Mouse (Mus musculus) midbrain, embryonic 11.5 days (tissue): ENCODE measurements around the gene 4930595D18Rik. TPM values are rescaled to one million over a fixed set of nuclear protein-coding genes. Genes with fewer than 3 reads are reported as not detected.

ENCODE experiments used
- ATAC-seq: fragments of 200-750 bp; cut with Nextera tagmentation; 2 replicates; pipeline ENCODE4 v1.8.0; 2017; ENCODE audit warnings: moderate TSS enrichment, moderate library complexity; ENCODE audit not compliant: low FRiP score
- DNase-seq: peaks from one replicate; pipeline ENCODE4 v3.0.0; 2015; ENCODE audit warnings: low spot score; ENCODE audit errors: missing footprints
- H3K27ac ChIP-seq: fragments of 300-500 bp; sonication (generic); 2 replicates; pipeline ENCODE4 v1.5.1; 2014; ENCODE audit warnings: low read depth, low read length
- H3K27me3 ChIP-seq: fragments of 300-500 bp; sonication (generic); 2 replicates; pipeline ENCODE4 v1.6.1; 2014; ENCODE audit warnings: mild to moderate bottlenecking, low read length, moderate library complexity, mixed read lengths; ENCODE audit not compliant: control insufficient read depth, insufficient read depth
- H3K36me3 ChIP-seq: fragments of 300-500 bp; sonication (generic); 2 replicates; pipeline ENCODE4 v1.6.1; 2014; ENCODE audit warnings: mild to moderate bottlenecking, low read length, moderate library complexity, mixed read lengths; ENCODE audit not compliant: control insufficient read depth, insufficient read depth
- H3K4me1 ChIP-seq: fragments of 300-500 bp; sonication (generic); 2 replicates; pipeline ENCODE4 v1.6.1; 2014; ENCODE audit warnings: low read length; ENCODE audit not compliant: control insufficient read depth, insufficient read depth
- H3K4me2 ChIP-seq: fragments of 300-500 bp; sonication (generic); 2 replicates; pipeline ENCODE4 v1.6.1; 2014; ENCODE audit warnings: mild to moderate bottlenecking, moderate library complexity
- H3K4me3 ChIP-seq: fragments of 300-500 bp; sonication (generic); 2 replicates; pipeline ENCODE4 v1.5.1; 2014; ENCODE audit warnings: low read depth, low read length
- H3K9ac ChIP-seq: fragments of 300-500 bp; sonication (generic); 2 replicates; pipeline ENCODE4 v1.6.1; 2014; ENCODE audit warnings: low read length
- H3K9me3 ChIP-seq: fragments of 300-500 bp; sonication (generic); 2 replicates; pipeline ENCODE4 v1.6.1; 2016; ENCODE audit warnings: low read length; ENCODE audit not compliant: control insufficient read depth
- WGBS: fragments of 180-500 bp; shearing (Covaris S2); extraction: QIAGEN DNeasy Blood & Tissue Kit; methylation state at CpG from one replicate; pipeline ENCODE4 v1.1.7; 2014; 5-methylcytosine and 5-hydroxymethylcytosine counted together
- polyA plus RNA-seq: library from polyadenylated mRNA; unstranded; fragments of >200 nt; fragmentation: Nextera tagmentation; extraction: Ambion mirVana; gene quantifications from 2 replicates; pipeline ENCODE4 v1.2.1, GENCODE M21; 2014

The 4930595D18Rik gene
- polyA plus RNA-seq, 1 experiment from 2014 or later, result not detected

DNA sequence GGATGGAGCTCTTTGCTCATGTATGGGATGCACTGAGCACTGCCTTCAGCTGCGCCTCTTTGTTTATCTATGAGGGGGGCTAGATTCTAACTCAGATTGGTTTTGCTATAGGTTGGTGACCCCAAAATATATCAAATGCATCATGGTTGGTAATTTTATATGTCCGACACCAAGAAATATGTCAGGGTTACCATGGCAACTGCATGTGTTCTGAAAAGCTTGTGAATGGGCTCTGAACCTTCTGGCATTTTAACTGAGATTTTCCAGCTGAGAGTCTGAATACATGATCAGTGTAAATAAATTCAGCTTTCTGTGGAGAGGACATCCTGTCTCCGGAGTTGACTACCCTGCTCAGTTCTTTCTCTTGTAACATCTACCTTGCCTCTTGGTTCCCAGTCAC is 19.7 kb upstream of the 4930595D18Rik start:
- Histone ChIP-seq H3K36me3 (no peaks in the 10 kb centered on the region), H3K4me3 (no peak overlapping the region), H3K4me1 (no peaks in the 10 kb centered on the region), H3K4me2 (no peak overlapping the region), H3K9me3 (no peaks in the 10 kb centered on the region), H3K27me3 (no peaks in the 10 kb centered on the region), H3K9ac (no peak overlapping the region), H3K27ac (no peak overlapping the region)
- no peak for ATAC-seq
- WGBS, result 63% methylated on average over 3 of the region's 3 CpGs
- no peak for DNase-seq

DNA sequence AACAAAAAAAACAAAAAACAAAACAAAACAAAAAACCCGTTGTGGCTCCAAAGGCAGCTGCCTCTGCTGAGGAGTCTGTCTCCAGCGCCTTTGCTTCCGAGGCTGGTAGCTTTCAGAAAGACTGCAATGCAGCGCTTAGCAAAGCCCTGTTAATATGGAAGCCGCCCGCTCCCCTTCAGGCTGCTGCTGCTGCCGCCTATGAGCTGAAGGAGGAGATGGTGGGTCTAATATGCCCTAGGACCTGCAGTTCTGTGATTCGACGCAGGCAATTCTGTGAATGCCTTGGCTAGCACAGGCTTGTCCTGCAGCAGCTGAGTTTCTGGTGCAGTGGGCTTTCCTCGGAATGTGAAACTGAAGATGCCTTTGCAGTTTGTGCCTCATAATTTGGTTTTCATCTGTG is 18.8 kb upstream of the 4930595D18Rik start:
- H3K4me1 ChIP-seq, result no peaks in the 10 kb centered on the region
- no peak overlapping the region for H3K4me3 ChIP-seq
- H3K36me3 ChIP-seq, result no peaks in the 10 kb centered on the region
- no peak overlapping the region for H3K27ac ChIP-seq
- H3K4me2 ChIP-seq, result no peak overlapping the region
- WGBS, result 69% methylated on average over 10 of the region's 10 CpGs
- H3K27me3 ChIP-seq, result no peaks in the 10 kb centered on the region
- H3K9ac ChIP-seq, result no peak overlapping the region
- ATAC-seq (no peak), DNase-seq (no peak)
- no peaks in the 10 kb centered on the region for H3K9me3 ChIP-seq

DNA sequence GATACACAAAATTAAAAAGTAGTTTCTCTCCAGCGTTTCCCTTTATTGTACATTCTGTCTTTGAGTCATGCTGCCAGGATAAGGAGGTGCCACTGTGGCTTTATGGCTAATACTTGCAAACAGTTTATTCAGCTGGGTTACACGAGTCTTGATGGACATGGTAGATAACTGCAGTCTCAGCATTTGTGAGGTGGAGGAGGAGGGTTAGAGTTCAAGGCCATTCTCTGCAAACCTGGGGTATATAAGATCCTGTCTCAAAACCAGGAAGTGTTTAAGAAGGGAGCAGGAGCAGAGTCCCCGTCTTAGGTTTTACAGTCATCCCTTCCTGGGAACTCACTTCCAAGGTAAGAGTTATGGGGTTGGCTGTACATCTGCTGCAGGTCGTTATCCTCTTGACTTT is 12.3 kb upstream of the 4930595D18Rik start:
- H3K36me3 ChIP-seq, result no peaks in the 10 kb centered on the region
- H3K4me1 ChIP-seq, result peaks cover 10% of the 10 kb centered on the region
- H3K4me2 ChIP-seq, result no peak overlapping the region
- H3K9ac ChIP-seq, result no peak overlapping the region
- DNase-seq, result no peak
- no peaks in the 10 kb centered on the region for H3K9me3 ChIP-seq
- no peaks in the 10 kb centered on the region for H3K27me3 ChIP-seq
- no peak for ATAC-seq
- no peak overlapping the region for H3K27ac ChIP-seq
- WGBS, result 87% methylated on average over 4 of the region's 4 CpGs
- no peak overlapping the region for H3K4me3 ChIP-seq

DNA sequence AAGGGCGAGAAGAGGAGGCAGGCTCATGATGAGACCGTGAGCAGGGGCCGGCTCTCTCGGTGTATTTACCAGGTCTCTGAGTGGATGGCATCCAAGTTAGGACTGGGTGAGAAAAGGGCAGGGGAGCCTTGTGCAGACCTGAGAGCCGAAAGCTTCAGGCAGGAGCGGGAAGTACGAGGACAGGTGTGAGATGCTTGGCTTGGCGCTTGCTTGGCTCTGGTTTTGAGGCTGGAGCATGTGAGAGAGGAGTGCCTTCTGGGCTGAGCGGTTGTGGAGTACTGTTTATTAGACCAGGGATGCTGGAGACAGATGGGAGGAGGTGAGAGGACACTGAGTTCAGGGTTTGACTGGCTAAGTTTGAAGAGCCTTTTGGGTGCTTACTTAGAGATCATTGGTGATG is 9.0 kb upstream of the 4930595D18Rik start:
- H3K4me1 ChIP-seq, result peaks cover 10% of the 10 kb centered on the region
- no peak for DNase-seq
- peak overlapping the region; percentile 18; the same call in 1 of the 2 replicates for H3K9ac ChIP-seq
- no peak for ATAC-seq
- no peaks in the 10 kb centered on the region for H3K27me3 ChIP-seq
- H3K27ac ChIP-seq, result no peak overlapping the region
- no peaks in the 10 kb centered on the region for H3K36me3 ChIP-seq
- 84% methylated on average over 9 of the region's 9 CpGs for WGBS
- H3K4me2 ChIP-seq, result no peak overlapping the region
- no peaks in the 10 kb centered on the region for H3K9me3 ChIP-seq
- no peak overlapping the region for H3K4me3 ChIP-seq

DNA sequence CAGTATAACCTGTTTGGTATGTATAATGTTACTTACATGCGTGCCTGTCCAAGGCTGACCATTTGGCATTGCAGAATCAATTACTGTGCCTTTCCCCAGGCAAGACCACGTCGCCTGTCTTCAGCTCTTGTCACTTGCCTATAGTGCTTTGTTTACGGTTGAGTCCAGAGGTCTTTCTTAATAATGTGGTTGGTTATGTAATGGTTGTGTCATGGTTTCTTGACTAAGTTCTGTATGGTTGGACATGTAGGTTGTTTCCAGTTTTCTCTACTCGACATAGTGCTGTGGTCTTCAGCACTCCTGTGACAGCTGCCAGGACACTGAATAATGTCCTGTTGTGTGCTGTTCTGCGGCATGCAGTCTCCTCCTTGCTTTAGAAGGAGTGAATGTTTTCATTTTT is 8.5 kb upstream of the 4930595D18Rik start:
- no peaks in the 10 kb centered on the region for H3K9me3 ChIP-seq
- WGBS, result 89% methylated on average over 6 of the region's 6 CpGs
- DNase-seq, result no peak
- peaks cover 10% of the 10 kb centered on the region for H3K4me1 ChIP-seq
- H3K27ac ChIP-seq, result no peak overlapping the region
- no peak overlapping the region for H3K9ac ChIP-seq
- H3K27me3 ChIP-seq, result no peaks in the 10 kb centered on the region
- no peaks in the 10 kb centered on the region for H3K36me3 ChIP-seq
- ATAC-seq, result no peak
- no peak overlapping the region for H3K4me2 ChIP-seq
- H3K4me3 ChIP-seq, result no peak overlapping the region

DNA sequence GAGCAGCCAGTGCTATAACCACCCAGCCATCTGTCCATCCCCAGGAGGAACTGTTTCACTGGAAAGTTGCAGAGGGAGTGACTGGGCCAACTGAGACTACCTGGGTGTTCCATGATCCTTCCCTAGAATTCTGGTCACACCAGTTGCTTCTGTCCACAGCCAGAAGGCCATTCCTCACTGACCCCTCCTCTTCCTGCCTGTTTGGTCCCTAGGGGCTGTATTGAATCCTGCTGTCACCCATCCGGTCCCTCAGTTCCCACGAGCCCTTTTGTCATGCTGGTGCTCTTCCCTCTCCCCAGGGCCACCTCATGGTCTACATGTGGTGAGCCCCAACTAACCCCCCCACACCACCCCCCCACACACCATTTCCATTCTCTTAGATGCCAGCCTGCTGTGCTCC is 6.6 kb upstream of the 4930595D18Rik start:
- Histone ChIP-seq H3K27ac (no peak overlapping the region), H3K4me3 (no peak overlapping the region), H3K9me3 (no peaks in the 10 kb centered on the region), H3K27me3 (no peaks in the 10 kb centered on the region), H3K9ac (no peak overlapping the region), H3K36me3 (no peaks in the 10 kb centered on the region), H3K4me1 (peaks cover 10% of the 10 kb centered on the region), H3K4me2 (no peak overlapping the region)
- WGBS, result 69% methylated on average over 2 of the region's 2 CpGs
- peak; percentile 8 for DNase-seq
- ATAC-seq, result no peak

DNA sequence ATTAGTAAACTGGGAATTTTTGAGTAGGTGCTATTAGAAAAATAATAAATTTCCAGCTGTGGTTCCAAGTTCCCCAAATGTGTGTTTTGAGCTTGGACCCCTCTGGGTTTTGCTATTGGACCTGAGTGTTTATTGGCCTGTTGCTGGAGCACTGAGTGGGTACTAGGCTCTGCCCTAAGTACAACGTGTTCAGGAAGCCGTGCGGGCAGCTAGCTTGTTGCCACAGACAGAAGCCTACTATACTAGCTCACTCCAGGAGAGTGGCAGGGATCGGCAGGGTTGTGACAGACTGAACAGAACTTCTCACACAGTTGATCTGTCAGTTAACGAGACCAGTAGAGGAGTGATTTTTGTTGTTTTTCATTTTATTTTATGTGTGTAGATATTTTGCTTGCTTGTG is 6.1 kb upstream of the 4930595D18Rik start:
- no peaks in the 10 kb centered on the region for H3K27me3 ChIP-seq
- no peak overlapping the region for H3K4me2 ChIP-seq
- H3K9ac ChIP-seq, result no peak overlapping the region
- no peak overlapping the region for H3K4me3 ChIP-seq
- ATAC-seq (no peak), DNase-seq (no peak)
- 86% methylated on average over 5 of the region's 5 CpGs for WGBS
- H3K36me3 ChIP-seq, result no peaks in the 10 kb centered on the region
- peaks cover 10% of the 10 kb centered on the region for H3K4me1 ChIP-seq
- no peak overlapping the region for H3K27ac ChIP-seq
- no peaks in the 10 kb centered on the region for H3K9me3 ChIP-seq

DNA sequence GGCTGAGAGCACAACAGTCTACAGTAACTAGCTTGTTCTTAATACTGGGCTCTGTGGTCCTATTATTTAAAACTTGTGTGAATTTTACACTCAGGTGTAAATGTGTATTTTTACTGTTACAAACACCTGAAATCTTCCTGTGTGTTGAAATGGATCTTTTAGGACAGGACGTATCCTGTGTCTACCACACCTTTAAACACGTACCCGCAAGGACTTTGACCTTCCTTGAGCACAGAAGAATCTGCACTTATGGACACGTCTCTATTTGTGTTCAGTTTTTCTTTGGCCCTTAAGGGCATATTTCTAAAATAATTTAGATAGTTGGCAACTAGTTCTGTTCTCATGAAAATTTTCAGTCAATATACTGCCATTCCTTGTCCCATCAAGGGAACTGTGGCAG is 4.0 kb upstream of the 4930595D18Rik start:
- Histone ChIP-seq H3K4me3 (no peak overlapping the region), H3K9ac (no peak overlapping the region), H3K9me3 (no peaks in the 10 kb centered on the region), H3K36me3 (no peaks in the 10 kb centered on the region), H3K27me3 (no peaks in the 10 kb centered on the region), H3K27ac (no peak overlapping the region), H3K4me2 (no peak overlapping the region), H3K4me1 (peaks cover 2% of the 10 kb centered on the region)
- no peak for DNase-seq
- 96% methylated on average over 4 of the region's 4 CpGs for whole genome bisulfite sequencing
- no peak for ATAC-seq

DNA sequence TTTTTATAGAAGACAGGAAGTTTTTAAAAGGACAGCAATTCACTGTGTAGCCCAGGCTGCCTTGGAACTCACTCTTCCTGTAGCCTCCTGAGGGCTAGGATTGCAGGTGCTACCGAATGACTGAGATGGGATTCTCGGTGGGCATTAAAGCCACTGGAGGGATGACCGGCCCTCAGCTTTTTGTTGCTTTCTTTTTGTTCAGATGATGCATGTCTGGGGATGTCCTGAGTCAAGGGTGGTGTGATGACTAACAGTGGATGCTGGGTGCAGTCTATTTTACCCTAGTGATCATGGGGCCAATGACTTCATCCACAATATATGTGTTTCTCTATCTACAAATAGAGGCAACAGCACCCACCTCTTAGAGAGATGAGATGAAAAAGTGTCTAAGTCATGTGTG is 2.7 kb upstream of the 4930595D18Rik start:
- Histone ChIP-seq H3K36me3 (no peaks in the 10 kb centered on the region), H3K9me3 (no peaks in the 10 kb centered on the region), H3K4me3 (no peak overlapping the region), H3K27me3 (no peaks in the 10 kb centered on the region), H3K9ac (no peak overlapping the region), H3K4me2 (no peak overlapping the region), H3K4me1 (no peaks in the 10 kb centered on the region), H3K27ac (no peak overlapping the region)
- DNase-seq (no peak), ATAC-seq (no peak)
- 91% methylated on average over 3 of the region's 3 CpGs for WGBS

DNA sequence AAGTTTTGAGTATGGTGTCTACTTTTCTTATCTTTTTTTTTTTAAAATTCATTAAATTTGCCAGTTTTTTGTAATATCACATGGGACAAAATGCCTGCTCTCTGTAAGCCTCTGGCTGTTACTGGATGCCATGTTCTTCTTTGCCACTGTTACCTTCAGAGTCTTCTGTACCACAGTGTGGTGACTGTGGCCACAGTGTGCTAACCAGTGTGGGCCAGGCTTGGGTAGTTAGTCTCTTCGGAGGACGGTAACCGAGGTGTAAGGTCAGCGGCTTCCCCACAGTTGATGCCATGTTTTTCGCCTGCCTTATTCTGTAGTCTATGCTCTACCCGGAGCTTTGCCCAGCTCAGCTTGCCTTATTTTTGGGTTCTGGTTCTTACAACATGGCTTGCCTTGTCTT is 1.9 kb downstream of the 4930595D18Rik start:
- 96% methylated on average over 6 of the region's 6 CpGs for WGBS
- ATAC-seq, result no peak
- no peak for DNase-seq

More for the DNA sequence above, 1.9 kb downstream of the 4930595D18Rik start:
- no peaks in the 10 kb centered on the region for H3K9me3 ChIP-seq
- H3K27me3 ChIP-seq, result no peaks in the 10 kb centered on the region
- no peak overlapping the region for H3K9ac ChIP-seq
- H3K36me3 ChIP-seq, result no peaks in the 10 kb centered on the region
- no peak overlapping the region for H3K4me2 ChIP-seq
- no peak overlapping the region for H3K4me3 ChIP-seq
- H3K4me1 ChIP-seq, result no peaks in the 10 kb centered on the region
- no peak overlapping the region for H3K27ac ChIP-seq
